Mouse (Mus musculus) c-Kit-positive CD71-positive TER-119-negative erythroid progenitor cells, embryonic 14.5 days (primary cell): ENCODE measurements around the gene Krt83.
A peak's percentile ranks its signal among the peaks of the same experiment; 100 is the strongest.

Experiments used
- DNase-seq: peaks from one replicate; pipeline ENCODE4 v3.0.0-alpha.2; 2013; ENCODE audit warnings: low read depth

Gene Krt83

GRCm38 (mm10) chr15:101472952-101473528 is 18.3 kb downstream of the Krt83 start, which contains the start of gene Krt86:
Gene Krt86 (plus strand): TSS chr15:101473478.
- peak; percentile 16 for DNase-seq

- DNase-seq: no peak
Measured at GRCm38 (mm10) chr15:101469093-101469492, 22.2 kb downstream of the Krt83 start.

- no peak for DNase-seq
Measured at GRCm38 (mm10) chr15:101463651-101464050, 27.7 kb downstream of the Krt83 start, which contains the start of gene Krt81. Gene Krt81 (minus strand): TSS chr15:101463751.

- DNase-seq: no peak
Measured at GRCm38 (mm10) chr15:101459283-101459682, 32.0 kb downstream of the Krt83 start.

GRCm38 (mm10) chr15:101458361-101458930 is 32.9 kb downstream of the Krt83 start:
- no peak for DNase-seq

- DNase-seq: no peak
Measured at GRCm38 (mm10) chr15:101455891-101456290, 35.4 kb downstream of the Krt83 start.

- no peak for DNase-seq
Measured at GRCm38 (mm10) chr15:101455292-101455691, 36.0 kb downstream of the Krt83 start.

GRCm38 (mm10) chr15:101454774-101455173 is 36.5 kb downstream of the Krt83 start:
- DNase-seq: no peak

GRCm38 (mm10) chr15:101453093-101453736 is 38.1 kb downstream of the Krt83 start:
- peak; percentile 28 for DNase-seq

GRCm38 (mm10) chr15:101447444-101447843 is 43.9 kb downstream of the Krt83 start, which contains the start of gene Krt88:
Gene Krt88 (plus strand): TSS chr15:101447744.
- no peak for DNase-seq

GRCm38 (mm10) chr15:101446572-101446971 is 44.7 kb downstream of the Krt83 start:
- no peak for DNase-seq

- DNase-seq: no peak
Measured at GRCm38 (mm10) chr15:101440837-101441236, 50.5 kb downstream of the Krt83 start.

- DNase-seq: no peak
Measured at GRCm38 (mm10) chr15:101438555-101438954, 52.8 kb downstream of the Krt83 start, which contains the start of gene Krt87. Gene Krt87 (minus strand): TSS chr15:101438804.

- DNase-seq: no peak
Measured at GRCm38 (mm10) chr15:101436611-101437010, 54.7 kb downstream of the Krt83 start.
